Mouse (Mus musculus): ENCODE results near the gene Daglb.

- TF ChIP-seq CTCF (IDR thresholded peaks at IDR 0.05; ENCODE audit: borderline replicate concordance, control insufficient read depth, extremely low read depth, insufficient read depth, low read length, poor library complexity) (no peak), POLR2A (IDR thresholded peaks at IDR 0.05; ENCODE audit: control insufficient read depth, extremely low read depth, insufficient read depth, low read length, poor library complexity) (no peak)
Observed at GRCm38 (mm10) chr5:143503740-143504139, 39.4 kb downstream of the Daglb start.

Data from thymus, adult 2 months (tissue).